Mouse (Mus musculus) spleen, adult 12 weeks (tissue): ENCODE measurements around the gene Ceacam15.
"Not testable (repeated sequence)": the region's sequence is repeated elsewhere in the genome, so short reads cannot be mapped to it uniquely, and the experiment has no call there.

Experiments used
- DNase-seq: peaks from one replicate; pipeline ENCODE4 v3.0.0; 2022; ENCODE audit warnings: low spot score

The Ceacam15 gene

GRCm38 (mm10) chr7:16675605-16676004 is at the start of gene Ceacam15:
Gene Ceacam15 (minus strand): TSS chr7:16675705.
- DNase-seq, result no peak

DNA sequence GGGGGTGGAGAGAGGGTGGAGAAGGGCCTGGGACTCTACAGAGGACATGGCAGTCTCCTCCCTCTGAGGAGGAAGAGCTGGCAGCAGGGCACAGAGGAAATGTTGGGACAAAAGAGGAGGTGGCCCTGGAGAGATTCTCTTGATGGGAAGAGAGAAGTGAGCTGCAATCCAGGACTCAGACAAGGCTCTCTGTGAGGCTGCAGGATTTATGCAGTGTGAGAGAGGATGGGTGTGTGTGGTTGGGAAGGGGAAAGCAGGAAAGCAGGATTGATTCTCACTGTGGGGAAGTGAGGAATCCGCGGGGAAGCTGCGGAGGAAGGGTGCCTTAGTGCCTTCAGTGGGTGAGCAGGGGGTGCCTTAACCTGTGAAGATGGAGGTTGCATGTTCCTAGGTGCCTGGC is 47.0 kb upstream of the Ceacam15 start:
- not testable (repeated sequence) for DNase-seq

DNA sequence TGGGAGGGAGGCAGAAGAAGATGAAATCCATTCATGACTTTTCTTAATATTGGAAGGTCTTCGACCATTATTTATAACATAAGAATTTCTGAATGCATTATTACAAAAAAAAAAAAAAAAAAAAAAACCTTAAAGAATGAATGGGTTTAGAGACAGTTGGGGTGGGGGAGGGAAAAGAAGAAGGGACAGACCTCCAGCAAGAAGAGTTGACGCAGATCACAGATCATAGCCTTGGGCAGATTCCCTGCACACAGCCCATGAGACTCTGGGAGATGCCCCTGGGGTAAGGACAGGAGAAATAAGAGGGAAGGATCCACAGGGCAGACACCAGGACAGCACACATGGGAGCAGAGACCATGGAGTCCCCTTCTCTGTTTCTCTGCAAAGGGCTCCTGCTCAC is 46.1 kb upstream of the Ceacam15 start, which contains the start of gene Ceacam9:
Ceacam9 (plus strand) TSS at position 301 of the 400 bp plus-strand sequence.
- DNase-seq, result no peak

GRCm38 (mm10) chr7:16716456-16717152 is 41.1 kb upstream of the Ceacam15 start:
- DNase-seq, result not testable (repeated sequence)

GRCm38 (mm10) chr7:16712633-16713415 is 37.3 kb upstream of the Ceacam15 start:
- DNase-seq, result no peak

- no peak for DNase-seq
These were observed 35.1 kb upstream of the Ceacam15 start for GRCm38 (mm10) chr7:16710604-16711003.

DNA sequence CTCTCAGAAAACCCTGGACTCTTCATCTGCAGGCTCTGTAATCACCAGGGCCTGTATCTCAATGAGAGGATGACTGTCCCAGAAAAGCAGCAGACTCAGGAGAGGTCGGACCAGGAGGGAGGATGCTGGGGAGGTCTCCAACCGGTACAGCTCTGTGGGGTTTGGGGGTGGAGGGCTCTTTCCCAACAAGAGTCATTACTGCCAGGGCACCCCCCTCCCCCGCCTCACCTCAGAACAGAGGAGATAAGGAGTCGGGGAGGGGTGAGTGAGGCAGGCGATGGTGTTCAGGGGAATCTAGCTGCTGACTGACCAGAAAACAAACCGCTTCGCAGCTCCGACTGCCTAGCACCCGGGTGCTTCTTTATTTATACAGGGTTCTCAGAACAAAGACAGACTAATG is 32.7 kb upstream of the Ceacam15 start:
- no peak for DNase-seq

- no peak for DNase-seq
These were observed 30.9 kb upstream of the Ceacam15 start for GRCm38 (mm10) chr7:16706385-16706784.

DNA sequence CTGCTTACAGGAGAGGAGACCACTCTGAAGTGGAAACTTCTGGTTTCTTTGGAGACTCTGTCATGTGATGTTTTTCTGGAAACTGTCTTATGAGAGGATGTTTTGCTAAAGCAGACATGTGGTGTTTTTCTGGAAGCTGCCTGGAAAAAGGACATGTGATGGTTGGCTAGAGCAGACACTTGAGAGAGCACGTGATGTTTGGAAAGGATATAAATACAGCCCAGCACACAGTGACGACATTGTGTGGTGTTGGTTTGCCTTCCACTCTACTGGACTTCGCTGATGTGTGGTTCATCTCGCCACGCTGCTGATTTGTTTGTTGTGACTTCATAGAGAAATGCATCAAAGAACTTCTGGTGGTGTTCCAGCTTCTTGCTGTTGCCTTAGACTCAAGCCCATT is 25.1 kb upstream of the Ceacam15 start:
- no peak for DNase-seq

DNA sequence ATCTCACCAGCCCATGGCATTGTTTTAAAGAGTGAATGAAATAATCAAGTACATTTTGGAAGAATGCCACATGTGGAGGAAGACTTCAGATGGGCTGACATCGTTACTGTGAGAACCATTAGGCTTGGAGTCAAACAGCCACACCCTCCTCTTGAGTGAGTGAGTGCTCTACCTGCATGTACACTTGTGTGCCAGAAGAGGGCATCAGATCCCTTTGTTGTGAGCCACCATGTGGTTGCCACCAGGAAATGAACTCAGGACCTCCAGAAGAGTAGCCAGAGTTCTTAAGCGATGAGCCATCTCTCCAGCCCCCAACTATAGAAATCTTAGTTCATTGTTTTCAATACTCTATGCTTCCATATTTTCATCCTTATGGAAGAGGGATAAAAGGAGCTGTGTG is 23.5 kb upstream of the Ceacam15 start:
- no peak for DNase-seq

DNA sequence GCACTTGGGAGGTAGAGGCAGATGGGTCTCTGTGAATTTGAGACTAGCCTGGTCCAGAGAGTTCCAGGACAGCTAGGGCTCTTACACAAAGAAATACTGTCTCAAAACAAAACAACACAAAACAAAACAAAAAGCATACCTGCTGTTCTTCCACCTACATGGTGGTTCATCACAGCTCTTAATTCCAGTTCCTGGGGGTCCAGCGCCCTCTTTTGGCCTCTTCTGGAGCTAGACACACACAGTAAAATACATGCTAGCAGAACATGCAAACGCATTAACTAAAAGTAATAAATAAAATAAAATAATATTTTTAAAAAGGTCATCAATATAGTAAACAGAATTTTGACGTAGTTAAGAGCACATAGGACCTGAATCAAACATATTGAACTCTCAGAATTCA is 19.5 kb upstream of the Ceacam15 start:
- DNase-seq, result no peak

- DNase-seq, result no peak
These were observed 13.7 kb upstream of the Ceacam15 start for GRCm38 (mm10) chr7:16689196-16689595.

DNA sequence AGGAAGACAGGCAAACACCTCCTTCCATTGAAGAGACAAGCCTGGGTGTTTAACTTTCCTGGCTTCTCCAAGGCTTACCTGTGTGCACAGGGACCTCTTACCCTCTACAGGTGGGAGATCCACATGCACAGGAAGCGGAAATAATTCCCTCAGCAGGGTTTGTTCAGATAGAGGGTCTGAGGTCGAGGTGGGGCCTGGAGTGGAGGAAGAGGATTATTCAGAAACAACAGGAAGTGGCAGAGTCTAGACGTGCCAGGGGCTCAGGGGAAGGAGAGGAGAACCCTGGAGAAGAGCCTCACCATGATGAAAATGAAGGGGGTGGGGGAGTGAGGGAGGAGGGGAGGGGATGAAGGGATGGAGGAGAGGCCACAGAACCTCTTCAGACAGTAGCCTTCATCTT is 4.7 kb upstream of the Ceacam15 start:
- DNase-seq, result not testable (repeated sequence)

GRCm38 (mm10) chr7:16674699-16675098 is 806 bp downstream of the Ceacam15 start:
- not testable (repeated sequence) for DNase-seq

- no peak for DNase-seq
These were observed 1.7 kb downstream of the Ceacam15 start for GRCm38 (mm10) chr7:16673823-16674222.

DNA sequence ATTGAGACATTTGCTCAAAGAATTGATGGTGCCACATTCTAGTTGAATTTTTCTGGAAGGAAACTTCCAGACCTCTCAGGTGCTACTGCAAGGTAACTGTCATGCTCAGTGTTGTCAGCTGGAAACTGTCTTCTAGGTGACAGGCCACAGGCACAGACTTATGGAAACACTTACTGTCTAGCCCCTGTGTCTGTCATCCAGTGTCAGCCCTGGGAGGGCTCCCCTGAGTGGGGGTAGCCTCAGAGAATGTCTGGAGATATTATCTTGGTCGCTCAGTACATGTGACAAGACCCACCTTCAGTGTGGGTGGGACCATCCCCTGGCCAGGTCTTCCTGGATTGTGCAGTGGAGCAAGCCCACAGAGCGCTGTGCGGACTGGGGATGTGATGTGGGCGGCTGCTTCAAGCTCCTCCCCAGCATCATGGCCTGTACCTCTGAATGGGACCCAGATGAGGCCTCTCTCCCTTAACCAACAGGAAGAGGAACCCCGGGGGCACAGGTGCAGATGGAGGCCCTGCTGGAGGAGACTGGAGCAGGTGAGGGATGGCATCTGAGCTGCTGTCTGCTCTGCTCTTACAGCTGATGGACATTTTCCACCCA is 7.1 kb downstream of the Ceacam15 start:
- DNase-seq, result not testable (repeated sequence)

GRCm38 (mm10) chr7:16644260-16644659 is 31.2 kb downstream of the Ceacam15 start:
- no peak for DNase-seq

GRCm38 (mm10) chr7:16643106-16643505 is 32.4 kb downstream of the Ceacam15 start:
- not testable (repeated sequence) for DNase-seq

DNA sequence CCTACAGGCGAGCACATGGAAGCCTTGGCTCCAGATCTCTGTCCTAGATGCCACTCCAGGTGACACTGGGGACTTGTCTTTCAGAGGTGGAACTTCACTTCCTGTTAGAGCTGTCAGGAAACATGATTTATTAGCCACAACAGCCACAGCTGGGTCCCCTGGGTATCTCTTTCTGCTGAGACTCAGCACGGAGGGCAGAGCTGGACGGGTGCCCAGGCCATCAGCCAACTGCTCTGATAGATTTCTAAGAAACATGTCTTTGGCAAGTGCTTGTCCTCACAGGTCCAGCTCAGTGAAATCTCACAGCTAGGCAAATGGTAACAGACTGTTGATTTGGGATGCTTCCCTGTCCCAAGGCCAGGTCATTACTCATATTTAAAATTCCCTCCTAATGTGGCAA is 36.5 kb downstream of the Ceacam15 start:
- no peak for DNase-seq

DNA sequence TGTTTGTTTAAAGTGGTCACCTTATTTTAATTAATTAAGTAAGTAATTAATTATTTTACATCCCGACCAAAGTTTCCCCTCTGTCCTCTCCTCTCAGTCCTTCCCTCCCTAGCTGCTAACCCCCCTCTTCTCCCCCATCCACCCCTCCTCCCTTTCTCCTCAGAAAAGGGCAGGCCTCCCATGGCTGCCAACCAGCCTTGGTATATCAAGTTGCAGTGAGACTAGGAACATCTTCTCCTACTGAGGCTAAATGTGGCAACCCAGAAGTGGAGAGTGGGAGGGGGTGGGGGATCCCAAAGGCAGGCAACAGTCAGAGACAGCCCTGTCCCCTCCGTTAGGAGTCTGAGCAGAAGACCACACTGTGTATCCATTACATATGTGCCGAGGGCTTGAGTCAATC is 40.4 kb downstream of the Ceacam15 start:
- no peak for DNase-seq

GRCm38 (mm10) chr7:16633913-16634312 is 41.6 kb downstream of the Ceacam15 start:
- not testable (repeated sequence) for DNase-seq

GRCm38 (mm10) chr7:16631932-16632331 is 43.6 kb downstream of the Ceacam15 start:
- no peak for DNase-seq

- DNase-seq, result no peak
These were observed 44.5 kb downstream of the Ceacam15 start for GRCm38 (mm10) chr7:16631025-16631424.
